Mouse (Mus musculus) small intestine, adult 2 months (tissue): ENCODE data around the gene 2510009E07Rik.

Source experiments
- CTCF ChIP-seq: fragments of 200-500 bp; IDR thresholded peaks from 2 replicates; pipeline ENCODE4 v1.5.1; 2012; ENCODE audit warnings: low read depth, mild to moderate bottlenecking, control low read depth, inconsistent platforms, low read length, moderate library complexity, mixed read lengths; ENCODE audit not compliant: insufficient replicate concordance, insufficient read length; ENCODE audit errors: extremely low read depth
- POLR2A ChIP-seq: fragments of 200-500 bp; IDR thresholded peaks from 2 replicates; pipeline ENCODE4 v1.6.1; 2012; ENCODE audit warnings: low read depth, mild to moderate bottlenecking, control low read depth, inconsistent platforms, low read length, moderate library complexity

- TF ChIP-seq CTCF (no peak), POLR2A (no peak)
Observed at GRCm38 (mm10) chr16:21610473-21610872, 84.0 kb downstream of the 2510009E07Rik start.
